Mouse (Mus musculus) bone marrow, adult 2 months (tissue): ENCODE data around the gene Nr2e1. TPM values are rescaled to one million over a fixed set of nuclear protein-coding genes. Genes with fewer than 3 reads are reported as not detected.

Experiments used
- H3K27ac ChIP-seq: fragments of 200-500 bp; 2 replicates; pipeline ENCODE4 v1.5.1; 2012; ENCODE audit warnings: low read depth, mild to moderate bottlenecking, control low read depth, inconsistent platforms, low read length; ENCODE audit not compliant: control insufficient read depth, poor library complexity, insufficient read depth
- H3K4me1 ChIP-seq: fragments of 200-500 bp; 2 replicates; pipeline ENCODE4 v1.6.1; 2011; ENCODE audit warnings: low read length; ENCODE audit not compliant: control insufficient read depth, insufficient read depth
- H3K4me3 ChIP-seq: fragments of 200-500 bp; replicated peaks from 2 replicates; pipeline ENCODE3; 2011; ENCODE audit warnings: mild to moderate bottlenecking, low read depth, low read length, control low read depth; ENCODE audit not compliant: control insufficient read depth
- CTCF ChIP-seq: fragments of 200-500 bp; IDR thresholded peaks from 2 replicates; pipeline ENCODE4 v1.5.1; 2011; ENCODE audit warnings: low read length, control low read depth; ENCODE audit not compliant: control insufficient read depth, insufficient read depth
- POLR2A ChIP-seq: fragments of 200-500 bp; IDR thresholded peaks from 2 replicates; pipeline ENCODE4 v1.6.1; 2011; ENCODE audit warnings: low read depth, mild to moderate bottlenecking, control low read depth, low read length, borderline replicate concordance; ENCODE audit not compliant: control insufficient read depth
- WGBS: fragments of 180-500 bp; shearing (Covaris S2); methylation state at CpG from one replicate; pipeline ENCODE4 v1.1.7; 2018; 5-methylcytosine and 5-hydroxymethylcytosine counted together
- polyA plus RNA-seq: library from polyadenylated mRNA; stranded (reverse); fragments of >200 nt; gene quantifications from 2 replicates; pipeline ENCODE4 v1.2.4, GENCODE M21; 2011; ENCODE audit warnings: low replicate concordance; ENCODE audit not compliant: missing spikeins, insufficient read depth, insufficient read length

Gene Nr2e1
- polyA plus RNA-seq, 1 experiment = not detected

DNA sequence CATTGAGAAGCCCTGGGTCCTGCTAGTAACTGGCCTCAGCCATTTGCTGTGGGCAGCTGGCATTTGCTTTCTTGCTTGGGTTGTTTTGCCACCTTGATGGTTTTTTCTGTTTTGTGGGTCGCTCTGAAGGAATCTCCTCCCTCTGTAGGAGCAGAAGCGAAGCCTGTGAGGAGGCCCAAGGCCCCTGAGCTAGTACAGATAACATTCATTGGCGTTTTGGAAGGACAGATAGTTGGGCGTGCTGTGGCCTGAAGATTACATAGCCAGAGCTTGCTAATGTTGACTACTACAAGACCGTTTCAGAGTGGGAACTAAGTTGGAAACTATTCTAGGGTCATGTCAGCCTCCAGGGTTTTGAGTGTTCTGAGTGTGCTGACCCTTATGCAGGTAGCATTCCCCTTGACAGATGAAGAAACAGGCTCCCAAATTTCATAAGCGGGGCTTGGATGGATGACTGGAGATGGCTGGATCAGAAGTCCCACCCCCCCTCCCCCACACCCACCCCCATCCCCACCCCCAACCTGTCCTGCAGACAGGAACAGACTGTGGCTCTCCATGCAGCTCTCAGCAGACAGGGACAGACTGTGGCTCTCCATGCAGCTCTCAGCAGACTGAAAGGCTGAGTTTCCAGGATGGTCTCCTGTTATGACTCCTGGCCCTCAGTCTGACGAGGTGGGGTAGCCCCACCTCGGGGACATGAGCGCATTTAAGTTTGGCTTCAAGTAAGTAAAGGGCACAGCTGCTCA, 45.7 kb downstream of the Nr2e1 start:
- WGBS = 63% methylated on average over 9 of the region's 9 CpGs
- Histone ChIP-seq H3K4me3 (no peak overlapping the region), H3K27ac (peak overlapping the region; percentile 80), H3K4me1 (peaks cover 5% of the 10 kb centered on the region; the same call in 1 of the 2 replicates)
- TF ChIP-seq CTCF = no peak
- no peak for TF ChIP-seq POLR2A

DNA sequence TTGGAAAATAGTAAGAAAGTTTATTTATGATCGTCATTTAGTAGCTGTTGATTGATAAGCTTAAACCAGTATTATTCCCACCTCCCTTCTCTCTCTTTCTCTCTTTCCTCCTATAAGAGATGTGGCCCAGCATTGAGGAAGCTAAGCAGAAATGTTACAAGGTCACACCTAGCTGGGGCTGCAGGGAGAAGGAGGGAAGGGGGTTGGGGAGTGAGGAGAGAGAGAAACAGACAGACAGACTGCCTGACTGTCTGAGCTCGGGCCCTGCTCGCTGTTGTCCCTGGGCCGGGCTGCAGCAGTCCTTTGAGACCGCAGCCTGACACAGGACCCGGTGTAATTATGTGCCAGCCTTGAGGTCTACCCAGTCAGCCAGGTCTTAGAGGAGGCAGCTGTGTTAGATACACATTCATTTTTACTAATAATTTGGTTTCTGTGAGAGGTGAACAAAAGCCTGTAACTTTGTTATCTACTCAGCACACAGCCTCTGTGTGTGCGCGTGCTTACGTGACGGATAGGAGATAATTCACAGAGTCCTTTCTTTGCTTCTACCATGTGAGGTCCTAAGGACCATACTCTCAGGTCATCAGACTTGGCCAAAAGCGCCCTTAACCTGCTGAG, 49.5 kb downstream of the Nr2e1 start:
- 59% methylated on average over 11 of the region's 11 CpGs for WGBS
- peak overlapping the region; percentile 86 for H3K27ac ChIP-seq
- H3K4me3 ChIP-seq = no peak overlapping the region
- peaks cover 5% of the 10 kb centered on the region; the same call in 1 of the 2 replicates for H3K4me1 ChIP-seq
- no peak for TF ChIP-seq POLR2A
- no peak for TF ChIP-seq CTCF

DNA sequence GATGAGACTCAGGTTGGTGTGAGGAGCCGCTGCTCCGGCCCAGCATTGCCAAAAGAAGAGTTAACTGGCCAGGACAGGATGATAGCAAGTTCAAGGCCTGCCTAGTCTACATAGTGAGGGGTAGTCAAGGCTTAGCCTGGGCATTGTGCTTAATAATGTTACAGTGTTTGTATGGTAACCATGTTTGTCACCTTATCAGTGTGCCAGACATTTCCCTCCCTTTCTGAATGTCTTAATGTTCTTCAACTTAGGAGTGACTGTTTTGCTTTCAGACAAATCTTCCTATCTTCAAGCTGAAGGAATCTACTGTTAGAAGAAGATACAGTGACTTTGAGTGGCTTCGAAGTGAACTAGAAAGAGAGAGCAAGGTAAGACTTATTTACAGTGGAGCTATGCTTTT, 57.8 kb downstream of the Nr2e1 start:
- Histone ChIP-seq H3K27ac (peak overlapping the region; percentile 41; the same call in 1 of the 2 replicates), H3K4me1 (no peaks in the 10 kb centered on the region; the same call in none of the 2 replicates), H3K4me3 (no peak overlapping the region)
- TF ChIP-seq POLR2A (no peak), CTCF (no peak)
- WGBS = 71% methylated on average over 3 of the region's 3 CpGs

GRCm38 (mm10) chr10:42523556-42524162, 59.8 kb downstream of the Nr2e1 start:
- H3K27ac ChIP-seq = no peak overlapping the region
- no peaks in the 10 kb centered on the region; the same call in none of the 2 replicates for H3K4me1 ChIP-seq
- no peak for TF ChIP-seq CTCF
- TF ChIP-seq POLR2A = no peak

GRCm38 (mm10) chr10:42522912-42523311, 60.5 kb downstream of the Nr2e1 start:
- 81% methylated on average over 2 of the region's 2 CpGs for WGBS
- H3K4me3 ChIP-seq = no peak overlapping the region
- TF ChIP-seq CTCF (no peak), POLR2A (no peak)
- no peaks in the 10 kb centered on the region; the same call in none of the 2 replicates for H3K4me1 ChIP-seq
- H3K27ac ChIP-seq = no peak overlapping the region

More at GRCm38 (mm10) chr10:42523556-42524162, 59.8 kb downstream of the Nr2e1 start:
- H3K4me3 ChIP-seq = no peak overlapping the region
- 92% methylated on average over 11 of the region's 11 CpGs for WGBS

GRCm38 (mm10) chr10:42521315-42521981, 62.0 kb downstream of the Nr2e1 start:
- no peak overlapping the region for H3K27ac ChIP-seq
- 56% methylated on average over 5 of the region's 5 CpGs for WGBS
- no peaks in the 10 kb centered on the region; the same call in 1 of the 2 replicates for H3K4me1 ChIP-seq
- TF ChIP-seq CTCF (no peak), POLR2A (no peak)
- no peak overlapping the region for H3K4me3 ChIP-seq

- WGBS = 75% methylated on average over 8 of the region's 8 CpGs
- Histone ChIP-seq H3K4me1 (no peaks in the 10 kb centered on the region; the same call in 1 of the 2 replicates), H3K4me3 (no peak overlapping the region), H3K27ac (no peak overlapping the region)
- TF ChIP-seq POLR2A (no peak), CTCF (no peak)
Measured at GRCm38 (mm10) chr10:42518363-42518762, 65.1 kb downstream of the Nr2e1 start.
